Mouse (Mus musculus) intestine, postnatal 0 days (tissue): ENCODE results near the gene Cript. TPM values are rescaled to one million over a fixed set of nuclear protein-coding genes. Genes with fewer than 3 reads are reported as not detected.

ENCODE experiments used
- ATAC-seq: fragments of 200-750 bp; cut with Nextera tagmentation; 2 replicates; pipeline ENCODE4 v1.8.0; 2017; ENCODE audit warnings: mild to moderate bottlenecking, moderate TSS enrichment, moderate library complexity
- H3K27ac ChIP-seq: fragments of 300-500 bp; sonication (generic); 2 replicates; pipeline ENCODE4 v1.5.1; 2014; ENCODE audit warnings: mild to moderate bottlenecking, low read depth, low read length, moderate library complexity
- H3K27me3 ChIP-seq: fragments of 300-500 bp; sonication (generic); replicated peaks from 2 replicates; pipeline ENCODE4 v1.6.1; 2014; ENCODE audit warnings: low read length, mixed read lengths; ENCODE audit not compliant: control insufficient read depth, insufficient read depth
- H3K36me3 ChIP-seq: fragments of 300-500 bp; sonication (generic); 2 replicates; pipeline ENCODE4 v1.6.1; 2014; ENCODE audit warnings: mild to moderate bottlenecking, moderate library complexity; ENCODE audit not compliant: control insufficient read depth, insufficient read depth
- H3K4me1 ChIP-seq: fragments of 300-500 bp; sonication (generic); replicated peaks from 2 replicates; pipeline ENCODE4 v1.6.1; 2014; ENCODE audit warnings: antibody characterized with exemption, low read length, mixed read lengths; ENCODE audit not compliant: control insufficient read depth, insufficient read depth
- H3K4me2 ChIP-seq: fragments of 300-500 bp; sonication (generic); replicated peaks from 2 replicates; pipeline ENCODE4 v1.6.1; 2014; ENCODE audit warnings: low read depth, mild to moderate bottlenecking, moderate library complexity
- H3K4me3 ChIP-seq: fragments of 300-500 bp; sonication (generic); 2 replicates; pipeline ENCODE4 v1.5.1; 2014; ENCODE audit warnings: low read depth, low read length
- H3K9ac ChIP-seq: fragments of 300-500 bp; sonication (generic); 2 replicates; pipeline ENCODE4 v1.6.1; 2014; ENCODE audit warnings: mild to moderate bottlenecking, low read depth, low read length
- H3K9me3 ChIP-seq: fragments of 300-500 bp; sonication (generic); 2 replicates; pipeline ENCODE4 v1.6.1; 2016; ENCODE audit warnings: mixed run types; ENCODE audit not compliant: control insufficient read depth
- CTCF ChIP-seq: sonication (generic); IDR thresholded peaks from 2 replicates; pipeline ENCODE4 v1.5.1; 2016; ENCODE audit warnings: low read depth, mild to moderate bottlenecking, control low read depth, antibody characterized with exemption, moderate library complexity
- WGBS: fragments of 180-500 bp; shearing (Covaris S2); extraction: QIAGEN DNeasy Blood & Tissue Kit; methylation state at CpG from one replicate; pipeline ENCODE4 v1.1.7; 2014; 5-methylcytosine and 5-hydroxymethylcytosine counted together
- polyA plus RNA-seq: library from polyadenylated mRNA; unstranded; fragments of >200 nt; fragmentation: Nextera tagmentation; extraction: Ambion mirVana; gene quantifications from 2 replicates; pipeline ENCODE4 v1.2.1, GENCODE M21; 2015

Cript gene
- polyA plus RNA-seq, 1 experiment from 2014 or later: 192 TPM

- no peaks in the 10 kb centered on the region for H3K4me1 ChIP-seq
- H3K4me2 ChIP-seq: no peak overlapping the region
- peaks cover 8% of the 10 kb centered on the region; the same call in 1 of the 2 replicates for H3K36me3 ChIP-seq
- no peak for TF ChIP-seq CTCF
- no peak overlapping the region for H3K4me3 ChIP-seq
- no peak overlapping the region for H3K27ac ChIP-seq
- H3K9ac ChIP-seq: no peak overlapping the region
- 77% methylated on average over 17 of the region's 17 CpGs for WGBS
- no peaks in the 10 kb centered on the region for H3K27me3 ChIP-seq
- no peak for ATAC-seq
- H3K9me3 ChIP-seq: no peaks in the 10 kb centered on the region
Observed at GRCm38 (mm10) chr17:86986449-86987138, 38.8 kb upstream of the Cript start.

DNA sequence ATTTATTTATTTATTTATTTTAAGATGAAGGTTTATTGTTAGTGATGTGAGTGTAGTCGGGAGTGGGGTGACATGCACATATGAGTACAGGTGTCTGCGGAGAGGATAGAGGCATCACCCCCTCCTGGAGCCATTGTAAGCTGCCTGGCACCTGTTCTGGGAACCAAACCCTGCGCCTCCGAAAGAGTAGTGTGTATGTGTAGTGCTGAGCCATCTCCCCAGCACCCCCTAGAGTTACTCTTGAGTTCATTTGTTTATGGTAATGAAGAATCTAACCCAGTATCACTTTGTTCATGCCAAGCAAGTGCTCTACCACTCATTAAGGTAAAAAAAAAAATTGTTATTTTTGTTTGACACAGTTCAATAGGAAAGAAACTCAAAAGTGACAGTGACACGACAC lies 37.2 kb upstream of the Cript start:
- no peak overlapping the region for H3K4me3 ChIP-seq
- ATAC-seq: no peak
- H3K27me3 ChIP-seq: no peaks in the 10 kb centered on the region
- no peaks in the 10 kb centered on the region for H3K4me1 ChIP-seq
- TF ChIP-seq CTCF: 0 out of 2 replicates have a peak, but pooled peaks have one; percentile 12
- 88% methylated on average over 5 of the region's 5 CpGs for WGBS
- H3K4me2 ChIP-seq: no peak overlapping the region
- H3K9ac ChIP-seq: no peak overlapping the region
- H3K27ac ChIP-seq: no peak overlapping the region
- no peaks in the 10 kb centered on the region for H3K9me3 ChIP-seq
- peaks cover 8% of the 10 kb centered on the region; the same call in 1 of the 2 replicates for H3K36me3 ChIP-seq

GRCm38 (mm10) chr17:86988601-86989184 lies 36.7 kb upstream of the Cript start:
- H3K4me3 ChIP-seq: no peak overlapping the region
- H3K9ac ChIP-seq: no peak overlapping the region
- 0 out of 2 replicates have a peak, but pooled peaks cover 3% of the 10 kb centered on the region for H3K36me3 ChIP-seq
- no peak overlapping the region for H3K4me2 ChIP-seq
- 58% methylated on average over 6 of the region's 6 CpGs for WGBS
- no peaks in the 10 kb centered on the region for H3K9me3 ChIP-seq
- H3K27me3 ChIP-seq: no peaks in the 10 kb centered on the region
- H3K4me1 ChIP-seq: no peaks in the 10 kb centered on the region
- ATAC-seq: no peak
- TF ChIP-seq CTCF: no peak
- H3K27ac ChIP-seq: no peak overlapping the region

- no peak overlapping the region for H3K9ac ChIP-seq
- no peak overlapping the region for H3K4me3 ChIP-seq
- H3K36me3 ChIP-seq: no peaks in the 10 kb centered on the region
- H3K27ac ChIP-seq: no peak overlapping the region
- no peaks in the 10 kb centered on the region for H3K9me3 ChIP-seq
- H3K27me3 ChIP-seq: no peaks in the 10 kb centered on the region
- TF ChIP-seq CTCF: no peak
- H3K4me1 ChIP-seq: no peaks in the 10 kb centered on the region
- ATAC-seq: no peak
- WGBS: 87% methylated on average over 8 of the region's 8 CpGs
- H3K4me2 ChIP-seq: no peak overlapping the region
Observed at GRCm38 (mm10) chr17:86991306-86991705, 34.0 kb upstream of the Cript start.

DNA sequence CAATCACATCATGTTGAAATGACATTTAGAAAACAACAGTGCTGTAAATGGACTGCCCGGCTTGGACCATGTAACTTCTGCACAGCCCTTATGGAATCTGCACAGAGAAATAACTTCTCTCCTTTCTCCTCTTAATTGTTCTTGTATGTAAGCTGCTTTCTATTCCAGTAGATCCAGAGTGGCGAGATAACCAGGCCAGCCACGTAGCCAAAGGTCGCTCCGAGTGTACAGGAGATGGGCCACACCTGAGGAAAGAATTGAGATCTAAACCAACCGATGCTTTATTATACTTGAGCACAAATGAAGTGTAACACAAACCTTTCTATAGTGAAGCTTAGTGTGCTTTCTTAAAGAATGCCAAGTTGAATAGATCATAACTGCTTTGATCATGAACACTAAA lies 28.0 kb upstream of the Cript start:
- 47% methylated on average over 6 of the region's 6 CpGs for WGBS
- no peaks in the 10 kb centered on the region for H3K27me3 ChIP-seq
- no peaks in the 10 kb centered on the region for H3K4me1 ChIP-seq
- H3K36me3 ChIP-seq: peaks cover 24% of the 10 kb centered on the region; the same call in 1 of the 2 replicates
- TF ChIP-seq CTCF: no peak
- no peak overlapping the region for H3K4me3 ChIP-seq
- H3K9me3 ChIP-seq: no peaks in the 10 kb centered on the region
- H3K4me2 ChIP-seq: no peak overlapping the region
- ATAC-seq: peak; percentile 74
- H3K9ac ChIP-seq: no peak overlapping the region
- H3K27ac ChIP-seq: peak overlapping the region; percentile 47

- peak; percentile 56 for TF ChIP-seq CTCF
- H3K36me3 ChIP-seq: peaks cover 11% of the 10 kb centered on the region
- no peak overlapping the region for H3K27ac ChIP-seq
- H3K4me1 ChIP-seq: no peaks in the 10 kb centered on the region
- no peaks in the 10 kb centered on the region for H3K9me3 ChIP-seq
- H3K9ac ChIP-seq: no peak overlapping the region
- ATAC-seq: no peak
- no peaks in the 10 kb centered on the region for H3K27me3 ChIP-seq
- H3K4me2 ChIP-seq: no peak overlapping the region
- H3K4me3 ChIP-seq: no peak overlapping the region
- WGBS: 91% methylated on average over 3 of the region's 3 CpGs
Observed at GRCm38 (mm10) chr17:87008950-87009349, 16.4 kb upstream of the Cript start.
